Mouse (Mus musculus): ENCODE results near the gene Hecw1.

Hecw1 gene

GRCm38 (mm10) chr13:14522906-14523269, at the start of gene Hecw1:
TSS of gene Hecw1 (minus strand) at chr13:14523228.
- no peak for DNase-seq (ENCODE audit: low read depth, low spot score)

- DNase-seq (ENCODE audit: low read depth, low spot score): no peak
These were observed 38.3 kb upstream of the Hecw1 start for GRCm38 (mm10) chr13:14561336-14561735.

GRCm38 (mm10) chr13:14552628-14553027, 29.6 kb upstream of the Hecw1 start:
- no peak for DNase-seq (ENCODE audit: low read depth, low spot score)

GRCm38 (mm10) chr13:14542860-14543259, 19.8 kb upstream of the Hecw1 start:
- no peak for DNase-seq (ENCODE audit: low read depth, low spot score)

GRCm38 (mm10) chr13:14522128-14522905, 711 bp downstream of the Hecw1 start:
- no peak for DNase-seq (ENCODE audit: low read depth, low spot score)

- DNase-seq (ENCODE audit: low read depth, low spot score): no peak
These were observed 1.3 kb downstream of the Hecw1 start for GRCm38 (mm10) chr13:14521746-14522127.

GRCm38 (mm10) chr13:14519605-14520004, 3.4 kb downstream of the Hecw1 start:
- DNase-seq (ENCODE audit: low read depth, low spot score): no peak

- DNase-seq (ENCODE audit: low read depth, low spot score): no peak
These were observed 5.5 kb downstream of the Hecw1 start for GRCm38 (mm10) chr13:14517478-14517877.

- DNase-seq (ENCODE audit: low read depth, low spot score): no peak
These were observed 7.9 kb downstream of the Hecw1 start for GRCm38 (mm10) chr13:14515106-14515505.

- no peak for DNase-seq (ENCODE audit: low read depth, low spot score)
These were observed 9.1 kb downstream of the Hecw1 start for GRCm38 (mm10) chr13:14513934-14514333.

GRCm38 (mm10) chr13:14506765-14507164, 16.3 kb downstream of the Hecw1 start:
- no peak for DNase-seq (ENCODE audit: low read depth, low spot score)

GRCm38 (mm10) chr13:14500251-14500650, 22.8 kb downstream of the Hecw1 start:
- no peak for DNase-seq (ENCODE audit: low read depth, low spot score)

GRCm38 (mm10) chr13:14498780-14499179, 24.2 kb downstream of the Hecw1 start:
- DNase-seq (ENCODE audit: low read depth, low spot score): no peak

- no peak for DNase-seq (ENCODE audit: low read depth, low spot score)
These were observed 26.1 kb downstream of the Hecw1 start for GRCm38 (mm10) chr13:14496954-14497353.

GRCm38 (mm10) chr13:14487812-14488211, 35.2 kb downstream of the Hecw1 start:
- no peak for DNase-seq (ENCODE audit: low read depth, low spot score)

- no peak for DNase-seq (ENCODE audit: low read depth, low spot score)
These were observed 51.9 kb downstream of the Hecw1 start for GRCm38 (mm10) chr13:14471121-14471520.

- no peak for DNase-seq (ENCODE audit: low read depth, low spot score)
These were observed 55.5 kb downstream of the Hecw1 start for GRCm38 (mm10) chr13:14467517-14467916.

- no peak for DNase-seq (ENCODE audit: low read depth, low spot score)
These were observed 62.0 kb downstream of the Hecw1 start for GRCm38 (mm10) chr13:14461036-14461435.

- no peak for DNase-seq (ENCODE audit: low read depth, low spot score)
These were observed 66.0 kb downstream of the Hecw1 start for GRCm38 (mm10) chr13:14457043-14457442.

GRCm38 (mm10) chr13:14439540-14439939, 83.5 kb downstream of the Hecw1 start:
- no peak for DNase-seq (ENCODE audit: low read depth, low spot score)

- DNase-seq (ENCODE audit: low read depth, low spot score): no peak
These were observed 94.0 kb downstream of the Hecw1 start for GRCm38 (mm10) chr13:14428845-14429553.

- DNase-seq (ENCODE audit: low read depth, low spot score): no peak
These were observed 98.2 kb downstream of the Hecw1 start for GRCm38 (mm10) chr13:14424836-14425235.

- DNase-seq (ENCODE audit: low read depth, low spot score): no peak
These were observed 109.6 kb downstream of the Hecw1 start for GRCm38 (mm10) chr13:14413405-14413804.
